Mouse (Mus musculus): ENCODE data around the gene Rbbp8nl.

The Rbbp8nl gene

GRCm38 (mm10) chr2:180229129-180229528, 60.5 kb downstream of the Rbbp8nl start:
- DNase-seq (ENCODE audit: low spot score in 2 of 2): no peak

DNA sequence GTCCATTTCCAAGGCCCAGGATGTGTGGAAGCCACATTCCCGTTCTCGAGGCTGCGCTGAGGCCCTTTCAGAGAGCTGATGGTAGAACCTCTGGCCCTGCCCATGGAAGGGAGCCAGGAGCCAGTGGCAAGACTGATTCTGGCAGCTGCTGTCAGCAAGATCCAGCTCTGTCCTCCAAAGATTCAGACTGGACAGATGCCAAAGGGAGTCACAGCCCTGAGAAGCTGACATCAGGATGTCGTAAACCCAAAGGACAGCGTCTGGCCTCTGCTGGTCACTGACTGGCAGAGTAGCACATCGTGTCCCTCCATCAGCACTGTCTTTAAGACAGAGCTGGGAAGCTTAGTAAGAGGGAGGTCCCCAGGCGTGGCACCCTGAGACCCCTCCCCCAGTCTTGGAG, 61.1 kb downstream of the Rbbp8nl start:
- no peak for DNase-seq (ENCODE audit: low spot score in 2 of 2)

DNA sequence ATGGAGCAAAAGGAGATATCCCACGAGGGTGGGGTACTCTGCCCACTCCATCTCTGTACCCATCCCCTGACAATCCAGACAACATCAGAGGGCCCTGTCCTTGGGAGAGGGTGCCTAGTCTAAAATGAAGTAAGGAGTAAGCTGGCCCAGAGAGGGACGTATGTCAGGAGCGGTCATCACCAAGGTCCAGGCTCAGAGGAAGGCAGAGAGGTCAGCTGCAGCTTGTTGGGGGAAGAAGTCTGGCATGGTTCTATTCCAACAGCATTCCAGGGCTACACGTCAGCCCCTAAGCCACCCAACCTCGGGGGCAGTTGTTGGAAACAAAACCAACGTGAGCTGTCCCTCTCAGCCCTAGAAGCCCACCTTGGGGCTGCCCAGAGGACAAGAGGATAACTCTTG, 61.6 kb downstream of the Rbbp8nl start:
- no peak for DNase-seq (ENCODE audit: low spot score in 2 of 2)

Measured in frontal cortex, postnatal 10 days (tissue).